Mouse (Mus musculus) gastrocnemius, postnatal 36 days (tissue): Measurements from ENCODE around the gene Cyp8b1. TPM values are rescaled to one million over a fixed set of nuclear protein-coding genes. Genes with fewer than 3 reads are reported as not detected.

ENCODE experiments used
- DNase-seq, 2 experiments: peaks; one replicate each; pipeline ENCODE4 v3.0.0; 2022
- intact Hi-C: fragments of 180-260 bp; cut with DNase I; formaldehyde crosslinking; loops from one replicate; pipeline ENCODE4 v1.15.1; 2025
- total RNA-seq, 2 experiments: library from RNA; stranded (reverse); gene quantifications; 2 replicates each; pipeline ENCODE4 v1.2.3; 2021

Gene Cyp8b1
- total RNA-seq, 2 experiments from 2014 or later = not detected

DNA sequence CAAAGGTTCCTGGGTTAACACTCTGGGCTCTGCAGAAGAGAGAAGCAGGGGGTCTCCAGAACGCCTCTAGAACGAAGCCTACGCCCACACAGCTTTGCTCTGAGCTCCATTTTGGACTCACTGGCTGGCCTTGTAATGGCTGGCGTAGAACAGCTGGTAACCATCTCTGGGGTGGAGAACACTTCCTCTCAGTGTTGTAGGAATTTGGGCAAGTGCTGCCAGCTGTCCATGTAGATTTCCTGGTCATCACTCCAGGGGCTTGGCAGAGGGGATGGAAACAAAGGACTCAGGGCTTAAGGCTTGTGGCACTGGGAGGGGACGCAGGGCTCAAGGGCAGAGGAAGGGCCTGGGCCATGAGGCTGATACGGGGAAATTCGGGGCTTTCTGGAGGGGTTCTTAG, 21.7 kb downstream of the Cyp8b1 start:
- DNase-seq = peak in 1 of 2 experiments; percentile 12
- intact Hi-C loops = no loop called here

DNA sequence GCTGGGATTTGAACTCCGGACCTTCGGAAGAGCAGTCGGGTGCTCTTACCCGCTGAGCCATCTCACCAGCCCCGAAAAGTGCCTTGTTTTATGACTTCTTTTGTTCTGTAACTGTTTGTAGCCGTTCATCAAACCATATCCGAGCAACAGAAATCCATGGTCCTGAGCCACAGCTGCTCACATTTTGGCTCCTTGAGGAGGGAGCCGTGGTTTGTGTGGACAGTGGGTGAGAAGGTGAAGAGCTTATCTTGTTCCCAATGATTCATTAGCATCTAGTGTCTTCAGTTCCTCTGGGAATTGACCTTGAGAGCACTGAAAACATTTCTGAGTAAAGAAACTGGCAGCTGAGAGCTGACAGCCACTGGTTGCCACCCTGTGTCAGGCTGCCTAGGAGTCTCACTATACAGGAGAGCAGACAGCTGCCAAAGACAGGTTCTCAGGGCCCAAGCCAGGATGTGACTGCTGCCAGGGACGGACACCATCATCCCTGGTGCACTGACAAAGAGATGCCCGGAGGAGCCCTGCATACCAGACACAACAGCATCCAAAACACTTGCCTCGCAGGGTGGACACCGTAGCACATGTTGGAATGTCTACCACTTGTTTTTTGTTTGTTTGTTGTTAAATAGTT, 23.9 kb downstream of the Cyp8b1 start:
- DNase-seq = peak in 1 of 2 experiments; percentile 19
- intact Hi-C loops = no loop called here

DNA sequence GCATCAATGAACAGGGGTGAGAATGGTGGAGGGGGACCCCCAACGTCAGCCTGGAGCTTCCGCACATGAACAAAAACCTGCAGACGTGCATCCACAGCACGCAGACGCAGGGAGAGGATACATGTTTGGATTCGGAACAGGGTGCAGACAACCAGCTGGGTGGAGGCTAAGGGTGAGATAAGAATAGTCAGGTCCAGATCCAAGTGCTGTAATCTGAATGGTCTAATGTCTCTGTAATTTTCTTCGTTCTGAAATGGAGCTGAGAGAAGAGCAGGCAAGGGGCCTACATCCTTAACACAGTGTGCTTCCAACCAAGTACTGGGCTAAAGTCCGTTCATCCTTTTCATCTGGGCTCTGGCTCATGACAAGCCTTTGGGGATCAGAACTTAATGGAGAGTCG, 24.8 kb downstream of the Cyp8b1 start:
- intact Hi-C loops = no loop called here
- DNase-seq = no peak

- intact Hi-C loops = no loop called here
- DNase-seq = peak; percentile 70 to 83
Observed at GRCm38 (mm10) chr9:121890441-121890941, 25.6 kb downstream of the Cyp8b1 start.

DNA sequence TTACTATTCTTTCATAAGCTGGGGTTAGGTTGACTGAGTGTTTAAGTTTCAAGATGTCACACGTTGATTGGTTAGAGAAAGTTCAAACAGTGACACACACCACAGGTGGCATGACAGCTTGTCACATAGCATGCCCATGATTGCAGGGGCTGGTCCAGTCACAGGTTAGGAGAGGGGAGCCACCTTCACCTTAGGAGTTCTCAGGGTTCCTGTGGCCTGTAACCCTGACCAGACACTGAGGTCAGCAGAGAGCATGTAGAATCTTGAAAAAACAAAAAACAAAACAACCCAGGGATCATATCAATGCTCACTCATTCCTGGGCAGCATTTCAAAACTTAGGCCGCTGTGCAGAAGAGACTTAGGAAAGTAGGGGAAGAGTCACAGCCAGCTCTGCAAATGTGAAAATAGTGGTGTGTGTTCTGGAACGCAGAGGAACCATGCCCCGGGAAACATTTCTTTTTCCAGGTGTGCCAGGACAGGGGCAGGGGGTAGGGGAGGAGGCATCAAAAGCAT, 26.1 kb downstream of the Cyp8b1 start:
- DNase-seq = no peak
- intact Hi-C loops = no loop called here

DNA sequence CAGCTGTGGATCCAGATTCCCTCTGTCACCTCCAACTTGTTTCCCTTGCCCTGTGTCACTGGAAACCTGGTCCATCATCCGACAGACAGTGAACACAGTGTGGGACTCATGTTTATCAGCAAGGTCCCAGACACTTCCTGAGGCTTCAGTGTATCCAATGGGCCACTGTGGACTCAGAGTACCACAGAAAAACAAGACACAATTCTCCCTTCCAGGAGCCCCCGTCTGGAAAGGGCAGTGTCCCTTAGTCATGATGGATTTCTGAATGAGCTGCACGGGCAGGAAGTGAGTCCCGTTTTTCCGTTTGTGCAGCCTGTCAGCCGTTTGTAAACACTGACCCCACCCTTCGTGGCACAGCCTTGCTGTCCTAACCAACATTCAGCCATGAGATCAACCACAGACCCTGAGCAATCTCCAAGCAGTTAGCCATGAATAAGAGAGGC, 34.1 kb downstream of the Cyp8b1 start:
- intact Hi-C loops = no loop called here
- no peak for DNase-seq

DNA sequence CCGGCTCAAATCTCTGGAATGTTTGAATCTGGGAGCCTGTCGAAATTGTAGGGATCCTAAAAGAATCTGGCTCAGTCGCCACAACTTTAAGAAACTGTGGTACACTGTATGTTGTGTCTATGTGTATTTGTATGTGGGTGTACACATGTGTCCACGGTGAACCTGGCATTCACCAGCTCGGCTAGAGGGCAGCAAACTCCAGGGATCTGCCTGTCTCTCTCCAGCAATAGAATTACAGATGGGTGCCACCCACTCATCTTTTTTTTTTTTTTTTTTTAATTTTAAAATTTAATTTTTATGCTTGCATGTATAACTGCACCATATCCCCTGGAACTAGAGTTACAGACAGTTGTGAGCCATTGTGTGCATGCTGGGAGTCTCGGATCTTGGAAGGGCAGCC, 34.8 kb downstream of the Cyp8b1 start:
- DNase-seq = no peak
- intact Hi-C loops = loop anchor here (2.0 kb wide), 1 partner anchor 106 kb away; no protein-coding TSS in a partner anchor

- intact Hi-C loops = loop anchor here (2.0 kb wide), 1 partner anchor 106 kb away; no protein-coding TSS in a partner anchor
- DNase-seq = peak; percentile 59 to 69
Observed at GRCm38 (mm10) chr9:121880840-121881239, 35.3 kb downstream of the Cyp8b1 start.

GRCm38 (mm10) chr9:121877052-121877740, 38.9 kb downstream of the Cyp8b1 start:
- intact Hi-C loops = loop anchor here (2.0 kb wide), 1 partner anchor 30 kb away; no protein-coding TSS in a partner anchor
- peak in 1 of 2 experiments; percentile 29 for DNase-seq

GRCm38 (mm10) chr9:121873578-121873977, 42.5 kb downstream of the Cyp8b1 start:
- no peak for DNase-seq
- intact Hi-C loops = no loop called here

DNA sequence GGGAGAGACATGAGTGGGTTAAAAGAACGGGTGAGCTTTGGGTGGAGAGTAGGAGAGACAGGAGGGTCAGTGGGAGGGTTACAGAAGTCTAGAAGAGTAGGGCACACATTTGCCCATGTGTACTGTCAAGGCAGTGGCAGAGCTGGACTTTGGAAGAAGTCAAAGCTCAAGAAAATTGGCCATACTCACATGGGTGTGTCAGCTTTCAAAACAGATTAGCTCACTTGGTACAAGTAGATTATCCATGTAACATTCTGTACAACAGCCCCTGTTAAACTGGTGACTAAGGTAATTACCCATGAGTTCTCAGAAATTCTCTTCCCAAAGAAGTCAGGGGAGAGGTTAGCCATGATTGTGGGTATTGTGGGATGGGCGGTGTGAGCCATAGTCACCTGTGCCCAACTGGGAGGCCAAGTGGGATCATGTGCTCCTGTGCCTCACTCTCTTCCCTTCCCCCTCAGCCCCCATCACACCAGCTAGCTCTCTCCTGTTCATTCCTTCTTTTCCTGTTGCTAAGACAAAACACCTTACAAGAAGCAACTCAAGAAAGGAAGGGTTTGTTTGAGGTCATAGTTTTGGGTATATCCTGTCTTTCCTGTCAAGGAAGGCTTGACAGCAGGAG, 43.9 kb downstream of the Cyp8b1 start:
- no peak for DNase-seq
- intact Hi-C loops = no loop called here

GRCm38 (mm10) chr9:121869973-121870515, 46.1 kb downstream of the Cyp8b1 start:
- DNase-seq = no peak
- intact Hi-C loops = no loop called here

- no peak for DNase-seq
- intact Hi-C loops = no loop called here
Observed at GRCm38 (mm10) chr9:121869432-121869831, 46.7 kb downstream of the Cyp8b1 start.

GRCm38 (mm10) chr9:121868236-121868635, 47.9 kb downstream of the Cyp8b1 start:
- intact Hi-C loops = no loop called here

GRCm38 (mm10) chr9:121867632-121868031, 48.5 kb downstream of the Cyp8b1 start:
- intact Hi-C loops = no loop called here

More at GRCm38 (mm10) chr9:121868236-121868635, 47.9 kb downstream of the Cyp8b1 start:
- no peak for DNase-seq

GRCm38 (mm10) chr9:121865425-121866008, 50.6 kb downstream of the Cyp8b1 start:
- intact Hi-C loops = no loop called here

More at GRCm38 (mm10) chr9:121867632-121868031, 48.5 kb downstream of the Cyp8b1 start:
- no peak for DNase-seq

GRCm38 (mm10) chr9:121864837-121865236, 51.3 kb downstream of the Cyp8b1 start:
- intact Hi-C loops = no loop called here

More at GRCm38 (mm10) chr9:121865425-121866008, 50.6 kb downstream of the Cyp8b1 start:
- DNase-seq = no peak

More at GRCm38 (mm10) chr9:121864837-121865236, 51.3 kb downstream of the Cyp8b1 start:
- DNase-seq = no peak
